Mouse (Mus musculus) testis, adult 2 months (tissue): ENCODE data around the gene Stk39.

ENCODE experiments used
- CTCF ChIP-seq: fragments of 200-500 bp; IDR thresholded peaks from 2 replicates; pipeline ENCODE4 v1.5.1; 2012; ENCODE audit warnings: low read depth, mild to moderate bottlenecking, inconsistent platforms, low read length, moderate library complexity; ENCODE audit not compliant: control insufficient read depth, insufficient read depth, insufficient replicate concordance
- POLR2A ChIP-seq: fragments of 200-500 bp; IDR thresholded peaks from 2 replicates; pipeline ENCODE4 v1.6.1; 2012; ENCODE audit warnings: low read depth, mild to moderate bottlenecking, inconsistent platforms, low read length, moderate library complexity; ENCODE audit not compliant: control insufficient read depth

GRCm38 (mm10) chr2:68350621-68351020 lies 121.4 kb downstream of the Stk39 start:
- TF ChIP-seq CTCF, result peak; percentile 37; the same call in 1 of the 2 replicates
- no peak for TF ChIP-seq POLR2A
